Mouse (Mus musculus) hindbrain, embryonic 15.5 days (tissue): Measurements from ENCODE around the gene Ptges3. TPM values are rescaled to one million over a fixed set of nuclear protein-coding genes. Genes with fewer than 3 reads are reported as not detected.

Source experiments
- ATAC-seq: fragments of 200-750 bp; cut with Nextera tagmentation; 2 replicates; pipeline ENCODE4 v1.8.0; 2017; ENCODE audit warnings: low read depth, moderate number of reproducible peaks, moderate TSS enrichment; ENCODE audit not compliant: low FRiP score
- H3K27ac ChIP-seq: fragments of 300-500 bp; sonication (generic); replicated peaks from 2 replicates; pipeline ENCODE4 v1.5.1; 2015; ENCODE audit warnings: mild to moderate bottlenecking, inconsistent platforms
- H3K27me3 ChIP-seq: fragments of 300-500 bp; sonication (generic); 2 replicates; pipeline ENCODE4 v1.6.1; 2015; ENCODE audit warnings: control low read depth, inconsistent platforms
- H3K36me3 ChIP-seq: fragments of 300-500 bp; sonication (generic); 2 replicates; pipeline ENCODE4 v1.6.1; 2015; ENCODE audit warnings: control low read depth, inconsistent platforms
- H3K4me1 ChIP-seq: fragments of 300-500 bp; sonication (generic); replicated peaks from 2 replicates; pipeline ENCODE4 v1.6.1; 2015; ENCODE audit warnings: control low read depth, inconsistent platforms
- H3K4me2 ChIP-seq: fragments of 300-500 bp; sonication (generic); 2 replicates; pipeline ENCODE4 v1.6.1; 2015; ENCODE audit warnings: moderate library complexity, mild to moderate bottlenecking, inconsistent platforms
- H3K4me3 ChIP-seq: fragments of 300-500 bp; sonication (generic); 2 replicates; pipeline ENCODE4 v1.5.1; 2015; ENCODE audit warnings: mild to moderate bottlenecking, inconsistent platforms
- H3K9ac ChIP-seq: fragments of 300-500 bp; sonication (generic); 2 replicates; pipeline ENCODE4 v1.6.1; 2015; ENCODE audit warnings: inconsistent platforms
- H3K9me3 ChIP-seq: fragments of 300-500 bp; sonication (generic); 2 replicates; pipeline ENCODE4 v1.6.1; 2016; ENCODE audit warnings: control low read depth, inconsistent platforms
- WGBS: fragments of 180-500 bp; shearing (Covaris S2); methylation state at CpG from one replicate; pipeline ENCODE4 v1.1.7; 2015; 5-methylcytosine and 5-hydroxymethylcytosine counted together
- polyA plus RNA-seq: library from polyadenylated mRNA; unstranded; fragments of >200 nt; fragmentation: Nextera tagmentation; extraction: Ambion mirVana; gene quantifications from 2 replicates; pipeline ENCODE4 v1.2.1, GENCODE M21; 2015

The Ptges3 gene
- polyA plus RNA-seq, result 371 and 395 TPM in 2 replicates

GRCm38 (mm10) chr10:128058601-128059151 is at the start of gene Ptges3:
Ptges3 (plus strand) TSS chr10:128058954.
- no peaks in the 10 kb centered on the region for H3K27me3 ChIP-seq
- H3K27ac ChIP-seq, result peak within 1 kb of the TSS; percentile 96
- peak within 1 kb of the TSS; percentile 71 for H3K4me2 ChIP-seq
- under 1% methylated on average over 60 of the region's 72 CpGs for WGBS
- no peaks in the 10 kb centered on the region for H3K36me3 ChIP-seq
- peaks cover 31% of the 10 kb centered on the region for H3K4me1 ChIP-seq
- no peaks in the 10 kb centered on the region for H3K9me3 ChIP-seq
- peak; percentile 96 for ATAC-seq
- peak within 1 kb of the TSS; percentile 83 for H3K4me3 ChIP-seq
- peak within 1 kb of the TSS; percentile 78 for H3K9ac ChIP-seq

- 86% methylated on average over 5 of the region's 5 CpGs for WGBS
- Histone ChIP-seq H3K36me3 (no peaks in the 10 kb centered on the region), H3K27me3 (no peaks in the 10 kb centered on the region), H3K4me2 (no peak overlapping the region), H3K9me3 (no peaks in the 10 kb centered on the region), H3K4me1 (no peaks in the 10 kb centered on the region), H3K27ac (no peak overlapping the region), H3K4me3 (no peak overlapping the region), H3K9ac (no peak overlapping the region)
- peak; percentile 59; the same call in 1 of the 2 replicates for ATAC-seq
These were observed 49.0 kb upstream of the Ptges3 start for GRCm38 (mm10) chr10:128009735-128010134.

- H3K27me3 ChIP-seq, result no peaks in the 10 kb centered on the region
- no peaks in the 10 kb centered on the region for H3K9me3 ChIP-seq
- 4% methylated on average over 31 of the region's 31 CpGs for WGBS
- peak within 1 kb of the TSS; percentile 67 for H3K4me3 ChIP-seq
- ATAC-seq, result peak; percentile 94
- H3K9ac ChIP-seq, result peak within 1 kb of the TSS; percentile 52
- peak within 1 kb of the TSS; percentile 60 for H3K4me2 ChIP-seq
- H3K27ac ChIP-seq, result peak within 1 kb of the TSS; percentile 54
- peaks cover 4% of the 10 kb centered on the region; the same call in 1 of the 2 replicates for H3K36me3 ChIP-seq
- H3K4me1 ChIP-seq, result peaks cover 7% of the 10 kb centered on the region; the same call in 1 of the 2 replicates
These were observed 43.5 kb upstream of the Ptges3 start, which contains the start of gene Prim1 for GRCm38 (mm10) chr10:128015068-128015934. Prim1 (plus strand) TSS chr10:128015168.

GRCm38 (mm10) chr10:128022196-128022595 is 36.6 kb upstream of the Ptges3 start:
- Histone ChIP-seq H3K4me3 (no peak overlapping the region), H3K9ac (no peak overlapping the region), H3K27ac (no peak overlapping the region), H3K36me3 (peaks cover 28% of the 10 kb centered on the region), H3K9me3 (no peaks in the 10 kb centered on the region), H3K4me2 (no peak overlapping the region), H3K27me3 (no peaks in the 10 kb centered on the region), H3K4me1 (no peaks in the 10 kb centered on the region)
- WGBS, result 96% methylated on average over 5 of the region's 5 CpGs
- no peak for ATAC-seq

- WGBS, result 97% methylated on average over 10 of the region's 10 CpGs
- Histone ChIP-seq H3K27me3 (no peaks in the 10 kb centered on the region), H3K36me3 (peaks cover 32% of the 10 kb centered on the region), H3K9ac (no peak overlapping the region), H3K4me1 (no peaks in the 10 kb centered on the region), H3K9me3 (no peaks in the 10 kb centered on the region), H3K27ac (no peak overlapping the region), H3K4me2 (no peak overlapping the region), H3K4me3 (no peak overlapping the region)
- no peak for ATAC-seq
These were observed 35.3 kb upstream of the Ptges3 start for GRCm38 (mm10) chr10:128023496-128023895.

GRCm38 (mm10) chr10:128029931-128030330 is 28.8 kb upstream of the Ptges3 start:
- Histone ChIP-seq H3K27ac (no peak overlapping the region), H3K9ac (no peak overlapping the region), H3K4me2 (no peak overlapping the region), H3K36me3 (peaks cover 25% of the 10 kb centered on the region), H3K4me3 (no peak overlapping the region), H3K9me3 (no peaks in the 10 kb centered on the region), H3K27me3 (no peaks in the 10 kb centered on the region), H3K4me1 (peaks cover 5% of the 10 kb centered on the region)
- WGBS, result 95% methylated on average over 7 of the region's 7 CpGs
- no peak for ATAC-seq

- Histone ChIP-seq H3K27me3 (no peaks in the 10 kb centered on the region), H3K4me3 (no peak overlapping the region), H3K9ac (no peak overlapping the region), H3K9me3 (no peaks in the 10 kb centered on the region), H3K4me2 (no peak overlapping the region), H3K36me3 (peaks cover 20% of the 10 kb centered on the region), H3K4me1 (peaks cover 6% of the 10 kb centered on the region), H3K27ac (no peak overlapping the region)
- WGBS, result 93% methylated on average over 2 of the region's 2 CpGs
- no peak for ATAC-seq
These were observed 27.9 kb upstream of the Ptges3 start for GRCm38 (mm10) chr10:128030860-128031259.

GRCm38 (mm10) chr10:128036746-128037425 is 21.9 kb upstream of the Ptges3 start:
- H3K36me3 ChIP-seq, result peaks cover 22% of the 10 kb centered on the region
- peak overlapping the region; percentile 85 for H3K9ac ChIP-seq
- no peaks in the 10 kb centered on the region for H3K27me3 ChIP-seq
- H3K4me2 ChIP-seq, result peak overlapping the region; percentile 86
- WGBS, result 6% methylated on average over 10 of the region's 10 CpGs
- peak overlapping the region; percentile 97 for H3K27ac ChIP-seq
- no peak for ATAC-seq
- H3K4me3 ChIP-seq, result peak overlapping the region; percentile 69
- H3K9me3 ChIP-seq, result no peaks in the 10 kb centered on the region
- peaks cover 34% of the 10 kb centered on the region for H3K4me1 ChIP-seq

GRCm38 (mm10) chr10:128037921-128038320 is 20.8 kb upstream of the Ptges3 start:
- 62% methylated on average over 3 of the region's 3 CpGs for WGBS
- Histone ChIP-seq H3K27ac (no peak overlapping the region), H3K36me3 (peaks cover 22% of the 10 kb centered on the region), H3K4me2 (peak overlapping the region; percentile 86), H3K9me3 (no peaks in the 10 kb centered on the region), H3K9ac (no peak overlapping the region), H3K4me3 (no peak overlapping the region), H3K4me1 (peaks cover 34% of the 10 kb centered on the region), H3K27me3 (no peaks in the 10 kb centered on the region)
- ATAC-seq, result no peak

GRCm38 (mm10) chr10:128039167-128039566 is 19.6 kb upstream of the Ptges3 start:
- no peak overlapping the region for H3K4me2 ChIP-seq
- H3K4me3 ChIP-seq, result no peak overlapping the region
- peaks cover 22% of the 10 kb centered on the region for H3K36me3 ChIP-seq
- no peak overlapping the region for H3K9ac ChIP-seq
- no peak for ATAC-seq
- H3K9me3 ChIP-seq, result no peaks in the 10 kb centered on the region
- H3K4me1 ChIP-seq, result peaks cover 34% of the 10 kb centered on the region
- H3K27ac ChIP-seq, result no peak overlapping the region
- H3K27me3 ChIP-seq, result no peaks in the 10 kb centered on the region
- 72% methylated on average over 5 of the region's 5 CpGs for WGBS

GRCm38 (mm10) chr10:128039858-128040257 is 18.9 kb upstream of the Ptges3 start:
- H3K4me2 ChIP-seq, result no peak overlapping the region
- H3K36me3 ChIP-seq, result peaks cover 28% of the 10 kb centered on the region
- H3K9ac ChIP-seq, result no peak overlapping the region
- H3K27me3 ChIP-seq, result no peaks in the 10 kb centered on the region
- no peak overlapping the region for H3K27ac ChIP-seq
- no peak overlapping the region for H3K4me3 ChIP-seq
- WGBS, result 78% methylated on average over 3 of the region's 3 CpGs
- peaks cover 36% of the 10 kb centered on the region for H3K4me1 ChIP-seq
- no peak for ATAC-seq
- no peaks in the 10 kb centered on the region for H3K9me3 ChIP-seq

- Histone ChIP-seq H3K4me2 (no peak overlapping the region), H3K27ac (no peak overlapping the region), H3K27me3 (no peaks in the 10 kb centered on the region), H3K9ac (no peak overlapping the region), H3K4me3 (no peak overlapping the region), H3K4me1 (peaks cover 37% of the 10 kb centered on the region), H3K36me3 (peaks cover 32% of the 10 kb centered on the region), H3K9me3 (no peaks in the 10 kb centered on the region)
- ATAC-seq, result no peak
- WGBS, result 94% methylated on average over 5 of the region's 5 CpGs
These were observed 18.5 kb upstream of the Ptges3 start for GRCm38 (mm10) chr10:128040293-128040692.
